Mouse (Mus musculus): ENCODE measurements around the gene Spag5. TPM values are rescaled to one million over a fixed set of nuclear protein-coding genes. Genes with fewer than 3 reads are reported as not detected.
A peak's percentile ranks its signal among the peaks of the same experiment; 100 is the strongest.

Spag5 gene
- total RNA-seq, 2 experiments from 2014 or later: 32.6 to 33.2 TPM

DNA sequence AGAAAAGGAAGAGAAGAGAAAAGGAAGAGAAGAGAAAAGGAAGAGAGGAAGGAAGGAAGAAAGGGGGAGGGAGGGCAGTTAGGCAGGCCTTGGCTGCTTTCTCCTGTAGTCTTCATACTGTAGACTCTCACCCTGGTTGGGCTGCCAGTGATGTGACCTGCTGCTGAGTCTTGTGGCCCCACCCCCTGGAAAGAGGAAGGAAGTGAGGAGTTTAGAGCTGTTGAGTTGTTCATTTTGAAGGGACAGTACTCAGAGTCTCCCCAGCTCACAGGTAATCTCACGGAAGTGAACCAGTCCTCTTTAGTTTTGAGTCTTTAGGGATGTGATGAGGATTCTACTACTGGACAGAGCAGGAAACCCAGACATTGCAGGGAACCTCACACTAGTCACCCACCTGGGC, 51.8 kb downstream of the Spag5 start:
- no peak for DNase-seq

DNA sequence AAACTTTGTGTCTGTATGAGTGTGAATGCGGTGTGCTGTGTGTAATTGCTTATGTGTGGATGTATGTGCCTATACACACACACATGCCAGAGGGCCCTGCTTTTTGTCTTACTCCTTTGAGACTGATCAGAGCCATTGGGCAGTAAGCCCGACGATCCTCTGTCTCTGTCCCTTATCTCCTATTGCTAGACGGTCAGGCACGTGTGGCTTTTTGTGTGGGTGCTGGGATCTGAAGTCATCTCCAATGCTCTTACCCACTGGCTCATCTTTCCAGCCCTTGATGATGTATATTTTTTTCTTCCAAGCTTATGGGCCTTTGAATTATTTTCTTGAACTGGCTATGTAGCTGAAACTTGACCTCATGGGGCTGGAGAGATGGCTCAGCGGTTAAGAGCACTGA, 53.6 kb downstream of the Spag5 start:
- DNase-seq: no peak

DNA sequence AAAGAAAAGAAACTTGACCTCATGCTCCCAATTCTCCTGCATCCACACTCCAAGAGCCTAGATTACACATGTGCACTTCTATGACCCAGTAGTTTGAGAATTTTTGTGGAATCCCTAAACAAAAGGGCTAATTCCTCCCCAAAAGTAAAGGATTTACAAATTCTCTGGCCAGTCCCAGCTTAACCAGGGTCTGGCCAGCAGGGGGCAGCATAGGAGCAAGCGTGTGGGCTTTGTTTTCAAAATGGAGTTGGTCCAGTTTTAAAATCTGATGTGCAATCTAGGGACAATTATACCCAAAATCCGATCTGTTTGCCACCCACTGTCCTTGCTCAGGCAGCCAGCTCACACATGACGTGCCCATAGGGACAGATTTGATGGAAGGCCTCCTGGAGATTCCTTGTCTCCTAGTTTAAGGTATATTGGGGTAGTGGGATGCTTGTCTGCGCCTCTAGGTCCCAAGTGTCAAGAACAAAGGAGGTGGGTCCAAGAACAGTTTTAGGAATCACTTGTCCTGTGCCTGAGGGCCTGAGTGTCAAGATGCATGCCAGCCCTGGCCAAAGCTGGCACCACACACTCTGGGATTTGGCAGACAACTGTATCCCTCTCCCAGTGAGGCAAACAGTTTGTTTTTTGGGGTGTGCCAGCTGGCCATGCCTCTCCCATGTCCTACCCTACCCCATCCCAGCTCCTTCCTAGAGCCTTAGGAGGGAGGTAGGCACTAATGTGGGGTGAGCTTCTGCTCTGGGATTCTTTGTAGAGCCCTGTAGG, 54.3 kb downstream of the Spag5 start:
- peak; percentile 71 for DNase-seq

DNA sequence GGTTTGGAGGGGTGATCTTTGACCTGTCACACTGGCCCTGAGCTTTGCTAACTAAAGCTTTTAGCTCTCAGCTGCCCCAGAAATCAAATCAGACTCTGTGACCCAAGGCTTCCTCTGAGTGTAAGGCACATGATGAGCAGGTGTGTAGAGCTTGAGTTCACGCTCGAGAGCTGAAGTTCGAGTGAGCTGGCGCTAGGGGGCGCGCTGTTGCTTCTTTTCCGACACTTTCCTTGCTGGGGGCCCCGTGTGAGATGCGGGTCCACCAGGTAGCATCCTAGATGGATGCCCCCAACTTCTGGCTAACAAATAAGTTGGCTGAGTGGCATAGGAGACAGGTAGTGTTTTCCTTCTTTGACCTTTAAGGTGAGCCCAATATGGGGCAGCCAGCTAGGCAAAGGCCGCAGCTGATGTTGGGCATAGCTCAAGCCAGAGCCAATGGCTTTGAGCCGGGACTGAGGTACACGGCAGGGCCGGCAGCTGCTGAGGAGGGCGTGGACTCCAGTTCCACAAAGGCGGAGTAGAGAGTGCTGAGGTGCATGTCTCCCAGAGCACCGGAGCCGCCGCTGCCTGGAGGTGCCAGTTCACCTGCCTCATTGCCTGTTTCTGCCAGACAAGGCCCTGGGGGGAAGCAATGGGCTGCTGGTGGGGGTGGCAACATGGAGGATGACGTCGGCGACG, 57.1 kb downstream of the Spag5 start:
- DNase-seq: no peak

- peak; percentile 81 for DNase-seq
These were observed 58.9 kb downstream of the Spag5 start for GRCm38 (mm10) chr11:78360125-78360788.

GRCm38 (mm10) chr11:78360789-78361131, 59.4 kb downstream of the Spag5 start:
- no peak for DNase-seq

DNA sequence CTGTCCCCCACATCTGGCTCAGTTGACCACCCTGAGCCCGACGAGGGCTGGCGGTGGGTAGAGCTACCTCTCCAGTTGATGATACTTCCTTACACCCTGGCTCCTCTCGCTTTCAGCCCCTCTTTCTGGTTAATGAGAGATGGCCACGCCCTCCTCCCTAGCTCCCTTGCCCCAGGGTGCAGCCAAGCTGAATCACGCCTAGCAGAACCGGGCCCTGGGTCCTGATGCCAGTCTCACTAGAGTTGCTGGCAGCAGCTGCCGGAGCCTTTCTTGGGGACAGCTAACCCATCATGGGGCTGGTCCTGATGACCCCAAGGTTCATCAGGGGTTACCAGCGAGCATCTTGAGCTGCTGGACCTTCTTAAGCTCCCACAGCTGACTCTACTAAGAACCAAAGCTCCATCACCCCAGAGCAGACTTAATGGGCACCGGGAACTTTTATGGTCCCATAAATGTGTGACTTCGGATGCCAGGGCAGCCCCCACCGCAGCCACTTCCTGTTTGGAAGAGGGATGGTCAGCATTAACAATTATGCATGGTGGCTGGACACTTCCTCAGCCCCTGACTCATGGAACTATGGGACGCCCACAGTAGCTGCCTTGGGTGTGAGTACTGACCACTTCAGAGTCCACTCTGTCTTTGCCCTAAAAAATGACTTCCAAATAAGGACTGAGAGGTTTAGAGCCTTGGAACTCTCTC, 62.1 kb downstream of the Spag5 start:
- no peak for DNase-seq

- DNase-seq: no peak
These were observed 62.8 kb downstream of the Spag5 start for GRCm38 (mm10) chr11:78364103-78364502.

- no peak for DNase-seq
These were observed 66.3 kb downstream of the Spag5 start for GRCm38 (mm10) chr11:78367456-78368225.

GRCm38 (mm10) chr11:78370389-78370788, 69.1 kb downstream of the Spag5 start:
- no peak for DNase-seq

- DNase-seq: no peak
These were observed 70.4 kb downstream of the Spag5 start for GRCm38 (mm10) chr11:78371711-78372110.

Other genes starting within 250 kb of the Spag5 start
- gene Eral1, start 221.1 kb upstream of the Spag5 start, total RNA-seq (2021): 10 to 100 TPM; 23.7 to 24.0 TPM
- 10 to 100 TPM; 17.1 to 17.5 TPM for gene Fam222b, start 206.9 kb upstream of the Spag5 start, total RNA-seq (2021)
- gene Traf4, start 135.9 kb upstream of the Spag5 start, total RNA-seq (2021): 10 to 100 TPM; 25.8 to 27.5 TPM
- 1 to 10 TPM; 7.7 to 8.6 TPM for gene Nek8, start 124.9 kb upstream of the Spag5 start, total RNA-seq (2021)
- gene Tlcd1, start 124.8 kb upstream of the Spag5 start, total RNA-seq (2021): 1 to 10 TPM; 8.4 to 9.8 TPM
- gene Rpl23a, start 117.9 kb upstream of the Spag5 start, total RNA-seq (2021): 1,000 to 10,000 TPM; 1,082 to 1,148 TPM
- 10 to 100 TPM; 25.2 to 28.0 TPM for gene Rab34, start 113.1 kb upstream of the Spag5 start, total RNA-seq (2021)
- 1 to 10 TPM in 1 of 2 experiments, under 1 TPM in 1; 0.81 to 1.4 TPM for gene Proca1, start 108.1 kb upstream of the Spag5 start, total RNA-seq (2021)
- 10 to 100 TPM; 41.2 to 43.9 TPM for gene Sdf2, start 55.8 kb upstream of the Spag5 start, total RNA-seq (2021)
- 10 to 100 TPM; 35.7 to 37.2 TPM for gene Supt6, start 55.5 kb upstream of the Spag5 start, total RNA-seq (2021)
- 100 to 1,000 TPM; 178 to 185 TPM for gene 2610507B11Rik, start 39.8 kb upstream of the Spag5 start, total RNA-seq (2021)
- 1 to 10 TPM; 1.2 to 1.4 TPM for gene BC030499, start 10.7 kb upstream of the Spag5 start, total RNA-seq (2021)
- gene Aldoc, start 21.4 kb downstream of the Spag5 start, total RNA-seq (2021): 1 to 10 TPM; 3.3 to 3.6 TPM
- 10 to 100 TPM; 27.0 to 27.2 TPM for gene Pigs, start 26.9 kb downstream of the Spag5 start, total RNA-seq (2021)
- gene Unc119, start 42.0 kb downstream of the Spag5 start, total RNA-seq (2021): 10 to 100 TPM; 13.5 to 14.6 TPM
- not detected for gene Foxn1, start 85.0 kb downstream of the Spag5 start, total RNA-seq (2021)
- not detected for gene Slc13a2, start 120.7 kb downstream of the Spag5 start, total RNA-seq (2021)
- gene Slc46a1, start 164.2 kb downstream of the Spag5 start, total RNA-seq (2021): 1 to 10 TPM; 2.3 to 3.5 TPM
- under 1 TPM; 0.12 to 0.27 TPM for gene Sarm1, start 196.2 kb downstream of the Spag5 start, total RNA-seq (2021)
- gene Vtn, start 197.6 kb downstream of the Spag5 start, total RNA-seq (2021): 1 to 10 TPM; 4.8 to 8.6 TPM
- not detected for gene Sebox, start 201.9 kb downstream of the Spag5 start, total RNA-seq (2021)
- gene Tmem199, start 210.6 kb downstream of the Spag5 start, total RNA-seq (2021): 10 to 100 TPM; 18.3 to 19.6 TPM
- 100 to 1,000 TPM; 148 to 152 TPM for gene Poldip2, start 210.7 kb downstream of the Spag5 start, total RNA-seq (2021)
- gene Tnfaip1, start 234.8 kb downstream of the Spag5 start, total RNA-seq (2021): 10 to 100 TPM; 69.6 to 71.6 TPM
- 10 to 100 TPM; 56.3 to 58.9 TPM for gene Ift20, start 234.8 kb downstream of the Spag5 start, total RNA-seq (2021)
- gene Tmem97, start 249.2 kb downstream of the Spag5 start, total RNA-seq (2021): 10 to 100 TPM; 31.4 to 32.3 TPM